In the genomic region with DNA sequence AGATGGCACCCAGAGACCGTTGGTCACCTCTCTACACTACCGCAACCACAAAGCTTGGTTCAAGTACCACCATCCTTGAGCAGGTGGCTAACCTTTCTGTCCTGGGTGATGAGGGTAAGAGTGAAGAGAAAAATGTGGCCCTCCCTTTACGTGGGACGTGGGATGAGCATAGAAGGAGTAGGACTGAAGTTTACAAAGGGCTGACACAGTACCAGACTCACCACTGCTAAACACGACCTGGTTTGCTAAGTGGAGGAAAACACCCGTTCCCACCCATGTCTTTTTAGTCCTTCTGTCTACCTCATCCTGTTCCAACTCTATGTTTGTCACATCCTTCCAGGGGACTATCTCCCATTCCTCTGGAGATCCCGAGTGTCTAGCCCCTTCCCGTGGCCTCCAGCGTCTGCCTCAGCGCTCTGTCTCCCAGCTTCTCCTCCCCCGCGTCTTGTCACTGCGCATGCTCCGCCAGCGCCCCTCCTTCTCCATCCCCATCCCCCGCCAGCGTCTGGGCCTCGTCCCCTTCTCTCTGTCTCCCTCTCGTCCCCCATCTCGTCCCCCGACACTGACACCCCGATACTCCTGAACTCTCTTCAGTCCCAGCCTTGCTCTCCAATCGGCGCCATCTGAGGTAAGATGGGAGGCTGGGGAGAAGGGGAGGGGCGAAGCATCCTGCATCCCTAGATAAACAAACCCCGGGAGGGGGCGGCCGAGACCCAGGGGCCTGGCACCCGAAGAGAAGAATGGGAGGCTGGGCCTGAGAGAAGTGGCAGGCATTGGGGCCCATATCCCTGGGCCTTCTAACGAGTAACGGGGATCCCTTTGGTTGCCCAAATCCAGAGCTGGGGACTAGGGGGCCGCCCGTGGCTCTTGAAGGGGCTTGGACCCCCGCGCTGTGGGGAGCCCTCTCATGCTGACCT, we compare ENCODE assay signal across 9 mouse cellular contexts. TPM values are rescaled to one million over a fixed set of nuclear protein-coding genes. Genes with fewer than 3 reads are reported as not detected.
A peak's percentile ranks its signal among the peaks of the same experiment; 100 is the strongest.
DNase-seq lines count a peak whose midpoint lies in the region; ATAC-seq and TF ChIP-seq lines count a peak whose summit lies in the region.
"Had no signal": no experiment of that assay in that cellular context is flagged by ENCODE, and none has a peak within 500 bp of the region (broad histone marks: within the 10 kb centered on the region; RNA-seq: fewer than 3 reads in every experiment).

A gene (plus strand): TSS at position 514 of the 917 bp plus-strand sequence.

- H3K9me3 ChIP-seq in embryonic facial prominence, embryonic 11.5 days (replicated peaks; ENCODE audit: control insufficient read depth, low read length): no peaks in the 10 kb centered on the region
- no peaks in the 10 kb centered on the region for H3K9me3 ChIP-seq in kidney, postnatal 0 days (replicated peaks; ENCODE audit: low read length)
- H3K9me3 ChIP-seq in neural tube, embryonic 15.5 days (replicated peaks): no peaks in the 10 kb centered on the region
- H3K9me3 ChIP-seq: G1E had no signal

- TF ChIP-seq CTCF in lung, adult 2 months (IDR thresholded peaks at IDR 0.05; ENCODE audit: insufficient read depth, low read length): no peak
- TF ChIP-seq CTCF in heart, adult 2 months (IDR thresholded peaks at IDR 0.05): no peak
- TF ChIP-seq CTCF in kidney, postnatal 0 days (IDR thresholded peaks at IDR 0.05; ENCODE audit: low read depth): no peak

- H3K36me3 ChIP-seq in embryonic facial prominence, embryonic 11.5 days (replicated peaks; ENCODE audit: control insufficient read depth, insufficient read depth, low read depth, low read length): peaks cover under 1% of the 10 kb centered on the region
- no peaks in the 10 kb centered on the region for H3K36me3 ChIP-seq in heart, adult 2 months (ENCODE audit: control insufficient read depth, insufficient read depth, low read length)
- peaks cover 4% of the 10 kb centered on the region; the same call in 1 of the 2 replicates for H3K36me3 ChIP-seq in kidney, postnatal 0 days (ENCODE audit: insufficient read depth, low read length)
- peaks cover 30% of the 10 kb centered on the region for H3K36me3 ChIP-seq in neural tube, embryonic 15.5 days
- H3K36me3 ChIP-seq: G1E had no signal

- WGBS in lung, adult 2 months: 8% methylated on average over 35 of the region's 35 CpGs
- WGBS in embryonic facial prominence, embryonic 11.5 days: 7% methylated on average over 35 of the region's 35 CpGs
- 11% methylated on average over 35 of the region's 35 CpGs for WGBS in heart, adult 2 months
- 7% methylated on average over 35 of the region's 35 CpGs for WGBS in kidney, postnatal 0 days
- 8% methylated on average over 32 of the region's 35 CpGs for WGBS in neural tube, embryonic 15.5 days

- H3K4me2 ChIP-seq in embryonic facial prominence, embryonic 11.5 days (ENCODE audit: low read depth, low read length): peak within 1 kb of the TSS; percentile 86
- peak within 1 kb of the TSS; percentile 67 for H3K4me2 ChIP-seq in kidney, postnatal 0 days (ENCODE audit: low read length)
- peak within 1 kb of the TSS; percentile 93 for H3K4me2 ChIP-seq in neural tube, embryonic 15.5 days

- peak; percentile 61 for ATAC-seq in embryonic facial prominence, embryonic 11.5 days (replicated peaks; ENCODE audit: insufficient number of reproducible peaks, low FRiP score, low TSS enrichment, low read depth)
- peak; percentile 56 for ATAC-seq in kidney, postnatal 0 days (replicated peaks; ENCODE audit: low FRiP score, low read depth)
- peak; percentile 87 for ATAC-seq in neural tube, embryonic 15.5 days (ENCODE audit: low FRiP score)

- H3K79me2 ChIP-seq in heart, adult 2 months (replicated peaks; ENCODE audit: control insufficient read depth, insufficient read depth, low read length): no peaks in the 10 kb centered on the region

- peak within 1 kb of the TSS; percentile 65 for H3K4me3 ChIP-seq in lung, adult 2 months (replicated peaks; ENCODE audit: extremely low read depth, low read depth, low read length)
- peak within 1 kb of the TSS; percentile 89 for H3K4me3 ChIP-seq in embryonic facial prominence, embryonic 11.5 days (ENCODE audit: low read depth, low read length)
- H3K4me3 ChIP-seq in heart, adult 2 months: peak within 1 kb of the TSS; percentile 36
- peak within 1 kb of the TSS; percentile 52 for H3K4me3 ChIP-seq in kidney, postnatal 0 days (replicated peaks; ENCODE audit: low read depth, low read length)
- peak within 1 kb of the TSS; percentile 65 for H3K4me3 ChIP-seq in neural tube, embryonic 15.5 days (replicated peaks)

- TF ChIP-seq POLR2A in lung, adult 2 months (IDR thresholded peaks at IDR 0.05; ENCODE audit: borderline replicate concordance, extremely low read depth, low read depth, low read length): peak; percentile 51; the same call in 1 of the 2 replicates
- TF ChIP-seq POLR2A in heart, adult 2 months (IDR thresholded peaks at IDR 0.05; ENCODE audit: insufficient read depth, low read depth, low read length): peak; percentile 78

- TF ChIP-seq EP300 in heart, adult 2 months (IDR thresholded peaks at IDR 0.05; ENCODE audit: insufficient read depth, low read depth, low read length): no peak

- H3K27me3 ChIP-seq in embryonic facial prominence, embryonic 11.5 days (ENCODE audit: control insufficient read depth, insufficient read depth, low read length): no peaks in the 10 kb centered on the region
- H3K27me3 ChIP-seq in heart, adult 2 months (ENCODE audit: control insufficient read depth, insufficient read depth, low read length): no peaks in the 10 kb centered on the region
- H3K27me3 ChIP-seq in kidney, postnatal 0 days (ENCODE audit: insufficient read depth, low read length): no peaks in the 10 kb centered on the region
- H3K27me3 ChIP-seq in neural tube, embryonic 15.5 days (replicated peaks): no peaks in the 10 kb centered on the region

- intact Hi-C loops in heart, adult 2 months (cut with DNase I): no loop called here

- no peak within 1 kb of the TSS for H3K27ac ChIP-seq in embryonic facial prominence, embryonic 11.5 days (replicated peaks; ENCODE audit: low read depth, low read length)
- H3K27ac ChIP-seq in heart, adult 2 months: peak within 1 kb of the TSS; percentile 55
- peak within 1 kb of the TSS; percentile 42; the same call in 1 of the 2 replicates for H3K27ac ChIP-seq in kidney, postnatal 0 days
- peak within 1 kb of the TSS; percentile 80 for H3K27ac ChIP-seq in neural tube, embryonic 15.5 days (replicated peaks)

- H3K9ac ChIP-seq in embryonic facial prominence, embryonic 11.5 days (replicated peaks; ENCODE audit: low read length): peak within 1 kb of the TSS; percentile 93
- H3K9ac ChIP-seq in heart, adult 2 months (ENCODE audit: low read depth, low read length): peak within 1 kb of the TSS; percentile 33
- peak within 1 kb of the TSS; percentile 58 for H3K9ac ChIP-seq in kidney, postnatal 0 days (ENCODE audit: low read depth, low read length)
- peak within 1 kb of the TSS; percentile 96 for H3K9ac ChIP-seq in neural tube, embryonic 15.5 days (replicated peaks)

- DNase-seq in lung, adult 2 months: peak; percentile 18
- DNase-seq in lung, postnatal 36 days: no peak
- peak; percentile 86 for DNase-seq in embryonic facial prominence, embryonic 11.5 days (ENCODE audit: low spot score)
- peak; percentile 73 to 81 for DNase-seq in heart, adult 2 months
- DNase-seq in kidney, postnatal 0 days (ENCODE audit: low spot score): peak; percentile 91
- DNase-seq in liver: peak; percentile 59
- peak; percentile 36 to 66 for DNase-seq in urinary bladder, adult 18-20 months (ENCODE audit: low spot score in 2 of 2)

- no peaks in the 10 kb centered on the region for H3K4me1 ChIP-seq in lung, adult 2 months (ENCODE audit: control insufficient read depth, insufficient read depth, low read length)
- no peaks in the 10 kb centered on the region; the same call in 1 of the 2 replicates for H3K4me1 ChIP-seq in embryonic facial prominence, embryonic 11.5 days (ENCODE audit: control insufficient read depth, insufficient read depth, low read length)
- H3K4me1 ChIP-seq in heart, adult 2 months (ENCODE audit: control insufficient read depth, insufficient read depth, low read length): peaks cover 5% of the 10 kb centered on the region; the same call in 1 of the 2 replicates
- peaks cover 3% of the 10 kb centered on the region; the same call in 1 of the 2 replicates for H3K4me1 ChIP-seq in kidney, postnatal 0 days (replicated peaks; ENCODE audit: insufficient read depth, low read length)
- H3K4me1 ChIP-seq in neural tube, embryonic 15.5 days: peaks cover 41% of the 10 kb centered on the region

RNA-seq across cellular contexts. Expression of the gene that starts here (rescaled TPM):
- polyA plus RNA-seq in lung, adult 2 months (2012; rRNA removed): 7.7 and 7.9 TPM in 2 replicates
- polyA plus RNA-seq in embryonic facial prominence, embryonic 11.5 days (2014; fragmentation: Nextera tagmentation; extraction: Ambion mirVana): 52.5 and 70.5 TPM in 2 replicates
- 1 to 10 TPM; 5.6 TPM for total RNA-seq in heart, adult 2 months (2021)
- polyA plus RNA-seq in heart, adult 2 months (2012; rRNA removed): 5.6 and 6.6 TPM in 2 replicates
- 22.7 and 23.3 TPM in 2 replicates for polyA plus RNA-seq in kidney, postnatal 0 days (2015; fragmentation: Nextera tagmentation; extraction: Ambion mirVana)
- polyA plus RNA-seq in neural tube, embryonic 15.5 days (2015; fragmentation: Nextera tagmentation; extraction: Ambion mirVana): 82.4 and 89.7 TPM in 2 replicates
- polyA plus RNA-seq: G1E had no signal

Comparison
In these comparisons a context has a peak if more than half of its experiments do, and no peak if none do; other contexts are left out.
1. H3K4me3 ChIP-seq: peak in every context shown above with its lines; median percentile 89 in embryonic facial prominence, embryonic 11.5 days; 65 in lung, adult 2 months; 65 in neural tube, embryonic 15.5 days; 52 in kidney, postnatal 0 days; 36 in heart, adult 2 months.
2. H3K9ac ChIP-seq: peak in every context shown above with its lines; median percentile 96 in neural tube, embryonic 15.5 days; 93 in embryonic facial prominence, embryonic 11.5 days; 58 in kidney, postnatal 0 days; 33 in heart, adult 2 months.